Mouse (Mus musculus): ENCODE data around the gene Rgl1. TPM values are rescaled to one million over a fixed set of nuclear protein-coding genes. Genes with fewer than 3 reads are reported as not detected.

Gene Rgl1
- total and polyA plus RNA-seq, 2 experiments from 2014 or later, result 36.7 to 38.9 TPM

DNA sequence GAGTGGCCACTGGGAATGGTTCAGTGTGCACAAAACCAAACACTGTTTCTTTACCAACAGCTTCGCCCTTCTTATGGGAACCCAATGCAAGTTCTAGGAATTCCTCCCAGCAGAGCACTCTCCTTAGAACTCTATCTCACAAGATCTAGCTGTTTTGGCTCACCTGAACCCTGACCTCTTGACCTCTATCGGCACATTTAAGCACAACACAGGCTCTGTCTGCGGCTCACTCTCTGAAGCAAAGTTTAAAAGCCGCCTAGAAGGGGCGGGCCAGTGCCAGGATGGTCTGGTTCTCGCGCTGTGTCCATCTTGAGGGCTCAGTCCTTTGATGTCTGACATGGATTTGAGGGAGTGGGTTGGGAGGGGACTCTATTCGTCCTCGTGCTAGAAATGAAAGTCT lies 70.7 kb downstream of the Rgl1 start:
- no peak for DNase-seq (ENCODE audit: low spot score)
- 66% methylated on average over 9 of the region's 9 CpGs for WGBS
- no peak overlapping the region for H3K4me2 ChIP-seq (ENCODE audit: low read depth, low read length)
- TF ChIP-seq EP300 (IDR thresholded peaks at IDR 0.05; ENCODE audit: low read depth), result no peak
- TF ChIP-seq CTCF (IDR thresholded peaks at IDR 0.05; ENCODE audit: low read depth), result no peak
- no peaks in the 10 kb centered on the region for H3K36me3 ChIP-seq (replicated peaks; ENCODE audit: control insufficient read depth, insufficient read depth, low read length)
- no peaks in the 10 kb centered on the region for H3K27me3 ChIP-seq (ENCODE audit: control insufficient read depth, insufficient read depth, low read length)
- H3K9ac ChIP-seq (replicated peaks; ENCODE audit: low read depth, low read length), result no peak overlapping the region
- no peaks in the 10 kb centered on the region for H3K9me3 ChIP-seq (replicated peaks; ENCODE audit: control insufficient read depth, low read length)
- H3K4me3 ChIP-seq (ENCODE audit: low read depth, low read length), result no peak overlapping the region
- no peak for ATAC-seq (ENCODE audit: insufficient read depth, low read depth)
- H3K27ac ChIP-seq (ENCODE audit: low read depth), result no peak overlapping the region
- H3K4me1 ChIP-seq (ENCODE audit: control insufficient read depth, insufficient read depth), result peaks cover 14% of the 10 kb centered on the region; the same call in 1 of the 2 replicates

DNA sequence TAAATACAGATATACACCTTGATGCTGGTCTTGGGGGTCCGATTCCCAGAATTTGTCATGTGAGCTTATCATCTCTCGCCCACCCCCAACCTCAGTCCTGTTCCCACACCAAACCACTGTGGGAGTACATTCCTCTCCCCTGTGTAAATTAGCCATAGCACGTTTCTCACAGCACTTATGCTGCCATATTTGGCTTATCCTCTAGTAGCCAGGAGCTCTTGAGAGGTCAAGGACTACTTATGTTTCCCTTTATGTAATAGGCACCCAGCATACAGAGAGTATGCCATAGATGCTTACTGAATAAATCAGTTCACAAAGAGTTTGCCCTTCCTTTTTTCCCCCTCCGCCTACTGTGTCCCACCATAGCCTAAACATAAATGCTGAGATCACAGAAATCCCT lies 76.2 kb downstream of the Rgl1 start:
- no peak overlapping the region for H3K27ac ChIP-seq (ENCODE audit: low read depth)
- no peaks in the 10 kb centered on the region for H3K36me3 ChIP-seq (replicated peaks; ENCODE audit: control insufficient read depth, insufficient read depth, low read length)
- no peaks in the 10 kb centered on the region for H3K9me3 ChIP-seq (replicated peaks; ENCODE audit: control insufficient read depth, low read length)
- no peak for TF ChIP-seq CTCF (IDR thresholded peaks at IDR 0.05; ENCODE audit: low read depth)
- TF ChIP-seq EP300 (IDR thresholded peaks at IDR 0.05; ENCODE audit: low read depth), result no peak
- H3K27me3 ChIP-seq (ENCODE audit: control insufficient read depth, insufficient read depth, low read length), result no peaks in the 10 kb centered on the region
- no peak for DNase-seq (ENCODE audit: low spot score)
- H3K9ac ChIP-seq (replicated peaks; ENCODE audit: low read depth, low read length), result no peak overlapping the region
- H3K4me3 ChIP-seq (ENCODE audit: low read depth, low read length), result no peak overlapping the region
- 47% methylated on average over 4 of the region's 4 CpGs for WGBS
- no peak for ATAC-seq (ENCODE audit: insufficient read depth, low read depth)
- no peak overlapping the region for H3K4me2 ChIP-seq (ENCODE audit: low read depth, low read length)
- H3K4me1 ChIP-seq (ENCODE audit: control insufficient read depth, insufficient read depth), result peaks cover 45% of the 10 kb centered on the region

DNA sequence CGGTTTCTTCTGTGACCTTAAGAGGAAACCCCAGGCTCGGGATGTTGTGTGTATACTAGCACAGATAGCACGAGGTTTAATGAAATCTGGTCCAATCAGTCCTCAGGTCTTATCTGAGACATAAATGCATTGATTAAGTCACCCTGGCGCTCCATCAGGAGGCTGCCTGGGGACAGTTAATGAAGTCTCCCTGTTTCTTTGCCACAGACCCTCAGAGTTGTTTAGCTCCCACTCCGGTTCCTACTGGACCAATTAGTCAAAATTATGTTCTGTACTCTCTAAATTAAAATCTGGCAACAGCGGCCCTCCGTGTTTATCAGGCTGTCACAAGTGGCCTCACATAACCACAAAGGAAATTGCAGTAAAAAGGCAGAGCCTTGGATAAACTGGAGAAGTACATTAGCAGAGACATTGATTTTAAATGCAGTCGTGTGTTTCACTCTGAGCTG lies 78.4 kb downstream of the Rgl1 start:
- Histone ChIP-seq H3K27me3 (ENCODE audit: control insufficient read depth, insufficient read depth, low read length) (no peaks in the 10 kb centered on the region), H3K9me3 (replicated peaks; ENCODE audit: control insufficient read depth, low read length) (no peaks in the 10 kb centered on the region), H3K4me2 (ENCODE audit: low read depth, low read length) (no peak overlapping the region), H3K4me1 (ENCODE audit: control insufficient read depth, insufficient read depth) (peaks cover 53% of the 10 kb centered on the region), H3K4me3 (ENCODE audit: low read depth, low read length) (no peak overlapping the region), H3K27ac (ENCODE audit: low read depth) (peak overlapping the region; percentile 71), H3K9ac (replicated peaks; ENCODE audit: low read depth, low read length) (no peak overlapping the region), H3K36me3 (replicated peaks; ENCODE audit: control insufficient read depth, insufficient read depth, low read length) (no peaks in the 10 kb centered on the region)
- DNase-seq (ENCODE audit: low spot score), result no peak
- no peak for ATAC-seq (ENCODE audit: insufficient read depth, low read depth)
- no peak for TF ChIP-seq CTCF (IDR thresholded peaks at IDR 0.05; ENCODE audit: low read depth)
- TF ChIP-seq EP300 (IDR thresholded peaks at IDR 0.05; ENCODE audit: low read depth), result no peak
- WGBS, result 17% methylated on average over 8 of the region's 8 CpGs

DNA sequence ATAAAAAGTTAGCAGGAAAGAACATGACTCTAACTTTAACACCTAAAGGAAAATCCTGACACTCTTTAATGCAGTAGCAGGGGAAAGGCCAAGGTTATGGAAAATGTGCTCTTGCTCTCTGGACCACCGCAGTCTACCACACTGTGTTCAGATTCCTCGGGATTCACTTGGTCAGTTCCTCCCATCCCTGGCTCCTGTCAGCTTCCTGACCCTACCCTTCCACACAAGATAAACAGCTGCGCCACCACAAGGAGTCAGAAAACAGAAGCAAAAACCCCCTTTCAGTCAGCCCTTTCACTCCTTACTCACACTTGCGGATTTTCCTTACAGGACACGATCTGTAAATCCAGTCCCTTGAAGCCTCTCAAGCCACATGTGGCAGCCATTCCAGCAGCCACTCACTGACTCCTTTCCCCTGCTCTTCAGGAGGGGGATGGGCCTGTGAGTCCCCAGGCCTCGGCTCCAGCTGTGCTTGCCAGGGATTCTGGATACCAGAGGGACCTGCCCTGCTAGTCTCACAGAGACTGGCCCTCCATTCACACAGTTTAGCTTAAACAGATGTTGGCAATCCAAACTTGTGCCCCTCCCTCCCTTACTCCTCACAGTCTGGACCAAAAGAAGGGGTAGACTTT lies 78.9 kb downstream of the Rgl1 start:
- H3K4me3 ChIP-seq (ENCODE audit: low read depth, low read length), result no peak overlapping the region
- no peak overlapping the region for H3K9ac ChIP-seq (replicated peaks; ENCODE audit: low read depth, low read length)
- H3K36me3 ChIP-seq (replicated peaks; ENCODE audit: control insufficient read depth, insufficient read depth, low read length), result no peaks in the 10 kb centered on the region
- WGBS, result 18% methylated on average over 6 of the region's 6 CpGs
- ATAC-seq (ENCODE audit: insufficient read depth, low read depth) (peak; percentile 56), DNase-seq (ENCODE audit: low spot score) (peak; percentile 56)
- H3K4me1 ChIP-seq (ENCODE audit: control insufficient read depth, insufficient read depth), result peaks cover 54% of the 10 kb centered on the region
- TF ChIP-seq CTCF (IDR thresholded peaks at IDR 0.05; ENCODE audit: low read depth), result 0 out of 2 replicates have a peak, but pooled peaks have one; percentile 17
- no peak for TF ChIP-seq EP300 (IDR thresholded peaks at IDR 0.05; ENCODE audit: low read depth)
- H3K27ac ChIP-seq (ENCODE audit: low read depth), result peak overlapping the region; percentile 71
- peak overlapping the region; percentile 28; the same call in 1 of the 2 replicates for H3K4me2 ChIP-seq (ENCODE audit: low read depth, low read length)
- H3K27me3 ChIP-seq (ENCODE audit: control insufficient read depth, insufficient read depth, low read length), result no peaks in the 10 kb centered on the region
- H3K9me3 ChIP-seq (replicated peaks; ENCODE audit: control insufficient read depth, low read length), result no peaks in the 10 kb centered on the region

DNA sequence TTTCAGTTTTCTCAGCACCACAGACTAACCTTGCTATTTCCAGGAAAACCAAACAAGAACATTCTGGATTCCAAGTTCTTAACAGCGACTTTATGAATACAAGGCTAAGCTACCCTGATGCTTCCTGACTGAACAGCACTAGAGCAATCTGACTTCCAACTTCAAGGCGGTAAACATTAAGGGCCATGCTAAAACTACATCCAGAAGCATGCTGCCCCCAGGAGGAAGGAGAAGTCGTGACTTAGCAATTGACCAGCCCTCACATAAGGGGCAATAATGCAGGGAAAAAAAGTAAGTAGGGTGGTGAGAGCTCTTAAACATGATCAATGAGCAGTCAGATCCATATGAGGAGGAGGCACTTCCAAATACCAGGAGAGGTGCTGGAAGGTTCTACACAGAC lies 80.6 kb downstream of the Rgl1 start:
- H3K9ac ChIP-seq (replicated peaks; ENCODE audit: low read depth, low read length), result no peak overlapping the region
- no peaks in the 10 kb centered on the region for H3K36me3 ChIP-seq (replicated peaks; ENCODE audit: control insufficient read depth, insufficient read depth, low read length)
- H3K4me3 ChIP-seq (ENCODE audit: low read depth, low read length), result no peak overlapping the region
- DNase-seq (ENCODE audit: low spot score) (no peak), ATAC-seq (ENCODE audit: insufficient read depth, low read depth) (no peak)
- no peaks in the 10 kb centered on the region for H3K9me3 ChIP-seq (replicated peaks; ENCODE audit: control insufficient read depth, low read length)
- 45% methylated on average over 3 of the region's 3 CpGs for WGBS
- no peaks in the 10 kb centered on the region for H3K27me3 ChIP-seq (ENCODE audit: control insufficient read depth, insufficient read depth, low read length)
- H3K4me2 ChIP-seq (ENCODE audit: low read depth, low read length), result no peak overlapping the region
- H3K4me1 ChIP-seq (ENCODE audit: control insufficient read depth, insufficient read depth), result peaks cover 61% of the 10 kb centered on the region
- TF ChIP-seq CTCF (IDR thresholded peaks at IDR 0.05; ENCODE audit: low read depth) (peak; percentile 41), EP300 (IDR thresholded peaks at IDR 0.05; ENCODE audit: low read depth) (no peak)
- no peak overlapping the region for H3K27ac ChIP-seq (ENCODE audit: low read depth)

Data from heart, postnatal 0 days (tissue).